Mouse (Mus musculus) heart, adult 2 months (tissue): ENCODE data around the gene Plce1.
A peak's percentile ranks its signal among the peaks of the same experiment; 100 is the strongest.

ENCODE experiments used
- CTCF ChIP-seq: fragments of 200-600 bp; IDR thresholded peaks from 2 replicates; pipeline ENCODE4 v1.8.1; 2022; ENCODE audit warnings: antibody characterized with exemption, mild to moderate bottlenecking, moderate library complexity
- EP300 ChIP-seq: fragments of 200-500 bp; IDR thresholded peaks from 2 replicates; pipeline ENCODE4 v1.6.1; 2011; ENCODE audit warnings: low read depth, low read length, control low read depth; ENCODE audit not compliant: insufficient read depth
- POLR2A ChIP-seq: fragments of 200-500 bp; IDR thresholded peaks from 2 replicates; pipeline ENCODE4 v1.6.1; 2011; ENCODE audit warnings: mild to moderate bottlenecking, low read depth, low read length, control low read depth; ENCODE audit not compliant: insufficient read depth

GRCm38 (mm10) chr19:38602811-38603210, 121.9 kb downstream of the Plce1 start:
- TF ChIP-seq POLR2A: no peak
- peak; percentile 35 for TF ChIP-seq CTCF
- no peak for TF ChIP-seq EP300
